Mouse (Mus musculus) liver, embryonic 15.5 days (tissue): ENCODE measurements around the gene Ramp1. TPM values are rescaled to one million over a fixed set of nuclear protein-coding genes. Genes with fewer than 3 reads are reported as not detected.

Experiments used
- ATAC-seq: fragments of 200-750 bp; cut with Nextera tagmentation; 2 replicates; pipeline ENCODE4 v1.8.0; 2017; ENCODE audit warnings: moderate number of reproducible peaks, mild to moderate bottlenecking, moderate library complexity; ENCODE audit not compliant: insufficient read depth
- H3K27ac ChIP-seq: fragments of 300-500 bp; sonication (generic); replicated peaks from 2 replicates; pipeline ENCODE4 v1.5.1; 2015; ENCODE audit warnings: mild to moderate bottlenecking, inconsistent platforms
- H3K27me3 ChIP-seq: fragments of 300-500 bp; sonication (generic); 2 replicates; pipeline ENCODE4 v1.6.1; 2015; ENCODE audit warnings: mild to moderate bottlenecking, inconsistent platforms
- H3K36me3 ChIP-seq: fragments of 300-500 bp; sonication (generic); replicated peaks from 2 replicates; pipeline ENCODE4 v1.6.1; 2015; ENCODE audit warnings: moderate library complexity, mild to moderate bottlenecking, inconsistent platforms
- H3K4me1 ChIP-seq: fragments of 300-500 bp; sonication (generic); replicated peaks from 2 replicates; pipeline ENCODE4 v1.6.1; 2015; ENCODE audit warnings: inconsistent platforms
- H3K4me2 ChIP-seq: fragments of 300-500 bp; sonication (generic); 2 replicates; pipeline ENCODE4 v1.6.1; 2015; ENCODE audit warnings: moderate library complexity, mild to moderate bottlenecking, inconsistent platforms
- H3K4me3 ChIP-seq: fragments of 300-500 bp; sonication (generic); replicated peaks from 2 replicates; pipeline ENCODE4 v1.5.1; 2015; ENCODE audit warnings: mild to moderate bottlenecking, inconsistent platforms
- H3K9ac ChIP-seq: fragments of 300-500 bp; sonication (generic); 2 replicates; pipeline ENCODE4 v1.6.1; 2015; ENCODE audit warnings: moderate library complexity, mild to moderate bottlenecking, inconsistent platforms
- H3K9me3 ChIP-seq: fragments of 300-500 bp; sonication (generic); replicated peaks from 2 replicates; pipeline ENCODE4 v1.6.1; 2016; ENCODE audit warnings: inconsistent platforms
- WGBS: fragments of 180-500 bp; shearing (Covaris S2); methylation state at CpG from one replicate; pipeline ENCODE4 v1.1.7; 2015; ENCODE audit warnings: mixed read lengths; ENCODE audit not compliant: insufficient replicate concordance; 5-methylcytosine and 5-hydroxymethylcytosine counted together
- polyA plus RNA-seq: library from polyadenylated mRNA; unstranded; fragments of >200 nt; fragmentation: Nextera tagmentation; extraction: Ambion mirVana; gene quantifications from 2 replicates; pipeline ENCODE4 v1.2.1, GENCODE M21; 2015

Ramp1 gene
- polyA plus RNA-seq, 1 experiment from 2014 or later, result 6.0 TPM

DNA sequence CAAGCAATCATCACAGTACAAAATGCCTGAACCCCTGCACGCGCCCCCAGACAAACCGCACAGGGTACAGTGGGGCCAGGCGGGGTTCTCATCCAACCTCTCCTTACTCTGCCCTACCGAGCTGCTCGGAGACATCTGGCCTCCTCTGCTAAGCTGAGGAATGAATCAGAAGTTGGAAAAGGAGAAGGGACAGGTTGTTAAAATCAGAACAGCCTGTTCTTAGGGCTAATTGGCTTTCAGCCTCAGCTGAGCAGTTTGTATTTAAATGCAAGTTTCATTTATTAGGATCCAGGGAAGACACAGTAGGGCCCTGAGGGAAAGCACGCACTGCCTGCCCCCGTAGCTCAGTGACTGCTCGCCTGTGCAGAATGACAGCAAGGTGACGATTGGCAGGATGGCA, 20.2 kb downstream of the Ramp1 start:
- Histone ChIP-seq H3K4me2 (no peak overlapping the region), H3K36me3 (no peaks in the 10 kb centered on the region), H3K27ac (no peak overlapping the region), H3K27me3 (no peaks in the 10 kb centered on the region), H3K9me3 (no peaks in the 10 kb centered on the region), H3K9ac (no peak overlapping the region), H3K4me1 (no peaks in the 10 kb centered on the region), H3K4me3 (no peak overlapping the region)
- 80% methylated on average over 10 of the region's 10 CpGs for WGBS
- no peak for ATAC-seq

DNA sequence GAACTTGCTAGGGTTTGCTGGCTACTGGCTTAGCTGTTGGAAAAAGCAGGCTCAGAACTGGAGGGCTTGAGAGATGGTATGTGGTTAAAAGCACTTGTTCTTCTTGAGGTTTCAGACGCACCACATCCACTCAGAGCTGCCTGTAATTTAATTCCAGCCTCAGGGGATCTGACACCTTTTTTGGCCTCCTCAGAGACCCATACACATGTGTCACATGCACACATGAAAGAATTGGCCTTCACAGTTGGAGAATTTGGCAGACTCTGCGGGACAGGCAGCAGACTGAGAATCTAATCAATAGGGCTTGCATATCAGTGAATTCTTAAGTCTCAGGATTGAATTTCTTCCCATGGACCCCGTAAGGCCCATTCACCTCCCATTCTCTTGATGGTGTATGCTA, 21.5 kb downstream of the Ramp1 start:
- 58% methylated on average over 3 of the region's 3 CpGs for WGBS
- Histone ChIP-seq H3K36me3 (no peaks in the 10 kb centered on the region), H3K27ac (no peak overlapping the region), H3K4me1 (no peaks in the 10 kb centered on the region), H3K27me3 (no peaks in the 10 kb centered on the region), H3K4me2 (no peak overlapping the region), H3K4me3 (no peak overlapping the region), H3K9me3 (no peaks in the 10 kb centered on the region), H3K9ac (no peak overlapping the region)
- ATAC-seq, result no peak

DNA sequence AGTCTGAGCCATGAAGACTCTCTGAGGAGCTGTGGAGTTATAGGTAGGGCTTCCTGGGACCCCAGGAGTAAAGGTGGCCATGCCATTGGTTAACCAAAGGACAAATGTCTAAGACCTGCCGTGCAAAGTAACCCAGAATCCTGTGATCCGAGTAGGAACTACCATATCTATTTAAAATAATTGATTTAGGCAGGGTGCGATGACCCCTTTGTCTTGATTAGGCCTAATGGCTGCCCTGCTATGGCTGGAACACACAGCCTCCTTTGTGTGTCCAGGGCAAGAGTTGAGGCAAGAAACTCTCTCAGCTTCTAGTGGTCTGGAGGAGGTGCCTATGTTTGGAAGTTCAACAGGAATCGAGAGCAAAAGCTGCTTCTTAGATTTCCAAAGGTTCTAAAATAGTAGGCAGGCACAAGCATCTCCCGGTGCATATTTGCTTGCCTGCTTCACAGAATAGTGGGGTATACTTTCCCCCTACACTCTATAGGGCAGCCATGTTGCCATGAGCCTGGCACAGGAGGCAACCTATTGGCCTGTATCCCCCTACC, 24.7 kb downstream of the Ramp1 start:
- H3K4me2 ChIP-seq, result no peak overlapping the region
- H3K4me1 ChIP-seq, result no peaks in the 10 kb centered on the region
- no peaks in the 10 kb centered on the region for H3K27me3 ChIP-seq
- H3K9ac ChIP-seq, result no peak overlapping the region
- WGBS, result 68% methylated on average over 5 of the region's 5 CpGs
- H3K9me3 ChIP-seq, result no peaks in the 10 kb centered on the region
- ATAC-seq, result no peak
- H3K36me3 ChIP-seq, result no peaks in the 10 kb centered on the region
- no peak overlapping the region for H3K4me3 ChIP-seq
- H3K27ac ChIP-seq, result no peak overlapping the region

DNA sequence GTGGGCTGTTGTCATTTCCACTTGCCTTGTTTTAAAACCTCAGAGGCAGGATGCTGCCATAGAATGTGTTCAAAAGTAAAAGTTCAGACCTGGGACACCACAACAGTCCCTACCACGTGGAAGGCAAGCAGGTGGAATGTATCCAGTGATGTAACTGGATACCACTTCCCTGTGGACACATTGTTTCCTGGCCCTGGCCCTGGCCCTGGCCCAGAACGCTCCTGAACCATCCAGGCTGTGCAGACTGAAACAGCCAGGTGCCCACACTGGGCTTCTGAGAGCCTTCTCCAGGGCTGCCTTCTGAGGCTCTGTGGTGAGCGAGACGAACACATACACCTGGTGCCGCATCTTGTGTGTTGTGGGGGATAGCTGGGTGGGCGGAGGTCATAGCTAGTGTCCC, 26.0 kb downstream of the Ramp1 start:
- Histone ChIP-seq H3K9ac (no peak overlapping the region), H3K36me3 (no peaks in the 10 kb centered on the region), H3K9me3 (no peaks in the 10 kb centered on the region), H3K4me3 (no peak overlapping the region), H3K4me1 (no peaks in the 10 kb centered on the region), H3K27ac (no peak overlapping the region), H3K27me3 (no peaks in the 10 kb centered on the region), H3K4me2 (no peak overlapping the region)
- WGBS, result 72% methylated on average over 6 of the region's 6 CpGs
- ATAC-seq, result no peak

DNA sequence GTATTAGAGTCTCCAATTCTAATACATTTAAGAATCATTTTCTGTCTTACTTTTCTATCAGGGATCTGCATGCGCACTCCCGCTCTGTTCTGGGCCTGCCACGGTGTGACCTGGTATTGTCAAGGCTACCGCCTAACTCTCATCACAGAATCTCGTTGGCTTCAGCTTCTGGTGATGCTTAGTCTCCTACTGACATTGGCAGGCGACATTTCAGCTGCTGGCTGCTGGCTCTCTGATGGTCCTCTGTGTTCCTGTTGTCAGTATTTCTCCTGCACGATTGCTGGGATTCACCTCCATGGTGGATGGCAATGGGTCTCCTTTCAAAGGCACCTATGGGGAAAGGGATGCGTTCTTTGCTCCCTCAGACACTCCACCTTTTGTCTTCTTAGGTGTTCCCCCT, 26.7 kb downstream of the Ramp1 start:
- no peaks in the 10 kb centered on the region for H3K4me1 ChIP-seq
- 71% methylated on average over 8 of the region's 8 CpGs for WGBS

DNA sequence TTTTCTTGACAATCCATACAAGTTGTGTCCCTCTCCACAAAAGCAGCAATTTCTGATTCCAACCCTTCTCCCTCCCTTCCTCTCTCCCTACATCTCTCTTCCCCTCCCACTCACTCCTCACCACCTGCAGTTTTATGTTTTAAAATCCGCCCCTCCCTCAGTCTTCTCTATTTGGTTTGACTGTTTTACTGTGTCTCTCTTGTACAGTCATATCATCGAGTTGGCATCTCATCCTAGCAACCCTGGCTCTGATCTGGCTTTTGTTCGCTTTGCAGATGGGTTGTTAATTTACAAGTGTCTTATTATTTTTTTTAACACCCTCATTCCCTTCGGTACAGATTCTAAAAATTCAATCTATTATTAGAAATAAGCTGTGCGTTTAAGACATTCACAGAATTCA, 27.3 kb downstream of the Ramp1 start:
- no peak for ATAC-seq
- Histone ChIP-seq H3K4me1 (no peaks in the 10 kb centered on the region), H3K9ac (no peak overlapping the region), H3K36me3 (no peaks in the 10 kb centered on the region), H3K4me3 (no peak overlapping the region), H3K4me2 (no peak overlapping the region), H3K27me3 (no peaks in the 10 kb centered on the region), H3K27ac (no peak overlapping the region), H3K9me3 (no peaks in the 10 kb centered on the region)
- 53% methylated on average over 5 of the region's 5 CpGs for WGBS

More for the DNA sequence above, 26.7 kb downstream of the Ramp1 start:
- no peak for ATAC-seq
- Histone ChIP-seq H3K4me3 (no peak overlapping the region), H3K36me3 (no peaks in the 10 kb centered on the region), H3K27me3 (no peaks in the 10 kb centered on the region), H3K9ac (no peak overlapping the region), H3K9me3 (no peaks in the 10 kb centered on the region), H3K4me2 (no peak overlapping the region), H3K27ac (no peak overlapping the region)

DNA sequence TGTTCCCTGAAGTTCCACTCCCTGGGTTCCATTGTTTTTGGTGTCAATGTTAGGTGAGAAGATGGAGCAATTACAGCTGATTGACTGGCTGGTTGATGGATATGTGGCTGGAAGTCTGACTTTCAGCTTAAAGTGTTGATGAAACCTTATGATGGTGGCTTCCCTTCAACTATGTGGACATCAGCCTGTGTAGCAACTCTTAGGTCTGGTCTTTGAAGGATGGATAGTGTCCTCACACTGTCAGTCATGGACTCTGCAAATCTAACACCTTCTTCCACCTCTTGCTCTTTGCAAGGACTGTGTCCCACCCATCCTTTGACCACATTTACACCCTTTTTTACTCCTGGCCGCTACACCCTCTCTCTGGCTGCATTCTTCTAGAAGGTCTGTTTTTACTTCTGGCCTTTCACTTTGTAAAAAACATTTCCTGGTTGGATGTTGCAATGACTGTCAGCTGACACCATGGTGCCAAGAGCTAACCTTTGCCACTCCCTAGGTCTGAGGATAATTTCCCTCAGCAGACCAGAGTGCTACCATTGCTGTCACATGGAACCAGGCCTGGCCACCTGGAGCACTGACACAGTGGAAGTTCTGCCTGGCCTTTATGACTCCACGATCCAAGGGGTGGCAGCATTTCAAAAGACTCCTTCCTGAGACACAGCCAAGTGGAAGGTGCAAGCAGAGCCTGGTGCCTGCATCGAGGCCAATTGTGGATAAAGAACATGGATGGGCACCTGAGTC, 27.9 kb downstream of the Ramp1 start:
- WGBS, result 46% methylated on average over 3 of the region's 3 CpGs
- ATAC-seq, result no peak
- Histone ChIP-seq H3K9me3 (no peaks in the 10 kb centered on the region), H3K4me3 (no peak overlapping the region), H3K36me3 (no peaks in the 10 kb centered on the region), H3K27me3 (no peaks in the 10 kb centered on the region), H3K4me1 (no peaks in the 10 kb centered on the region), H3K9ac (no peak overlapping the region), H3K4me2 (no peak overlapping the region), H3K27ac (no peak overlapping the region)

DNA sequence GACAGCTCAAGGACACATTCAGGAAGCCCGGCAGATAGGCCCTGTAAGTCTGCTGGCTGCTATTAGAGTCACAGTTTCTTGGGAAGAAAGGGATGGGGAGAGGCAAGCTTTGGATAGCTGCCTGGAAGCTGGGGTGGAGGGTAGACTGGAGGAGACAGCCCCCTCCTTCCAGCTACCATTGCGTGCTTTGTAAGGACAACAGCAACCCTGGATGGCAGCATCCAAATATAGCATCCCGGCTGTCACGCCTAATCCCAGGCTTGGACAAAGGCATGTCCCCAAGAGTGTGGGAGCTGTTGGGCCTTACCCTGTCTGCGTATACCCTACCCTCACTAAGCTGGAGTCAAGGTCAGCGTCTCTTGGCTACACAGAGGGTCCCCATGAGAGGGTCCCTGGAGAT, 29.7 kb downstream of the Ramp1 start:
- Histone ChIP-seq H3K27ac (no peak overlapping the region), H3K4me3 (no peak overlapping the region), H3K9me3 (no peaks in the 10 kb centered on the region), H3K4me1 (no peaks in the 10 kb centered on the region), H3K9ac (no peak overlapping the region), H3K4me2 (no peak overlapping the region), H3K36me3 (no peaks in the 10 kb centered on the region), H3K27me3 (no peaks in the 10 kb centered on the region)
- WGBS, result 69% methylated on average over 6 of the region's 6 CpGs
- no peak for ATAC-seq

DNA sequence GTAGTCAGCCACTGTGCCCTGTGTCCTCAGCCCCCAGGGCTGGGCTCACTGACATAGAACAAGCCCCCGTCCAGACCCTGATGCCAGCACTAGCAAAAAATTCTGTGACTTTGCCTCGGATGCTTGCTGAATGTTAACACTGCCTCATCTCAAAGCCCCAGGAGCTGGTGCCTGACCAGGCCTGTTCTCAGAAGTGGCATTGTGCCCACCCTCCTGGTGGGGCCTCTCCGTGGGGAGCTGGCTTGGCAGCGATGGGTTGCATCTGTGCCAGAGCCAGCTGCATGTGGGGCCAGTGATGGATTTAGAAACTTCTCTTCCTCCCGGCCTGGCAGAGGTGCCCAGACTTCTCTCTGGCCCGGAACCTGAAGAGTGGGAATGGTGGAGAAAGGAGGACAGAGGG, 30.2 kb downstream of the Ramp1 start:
- ATAC-seq, result no peak
- Histone ChIP-seq H3K36me3 (no peaks in the 10 kb centered on the region), H3K4me3 (no peak overlapping the region), H3K9ac (no peak overlapping the region), H3K27ac (no peak overlapping the region), H3K4me1 (no peaks in the 10 kb centered on the region), H3K4me2 (no peak overlapping the region), H3K27me3 (no peaks in the 10 kb centered on the region), H3K9me3 (no peaks in the 10 kb centered on the region)
- WGBS, result 70% methylated on average over 6 of the region's 6 CpGs

DNA sequence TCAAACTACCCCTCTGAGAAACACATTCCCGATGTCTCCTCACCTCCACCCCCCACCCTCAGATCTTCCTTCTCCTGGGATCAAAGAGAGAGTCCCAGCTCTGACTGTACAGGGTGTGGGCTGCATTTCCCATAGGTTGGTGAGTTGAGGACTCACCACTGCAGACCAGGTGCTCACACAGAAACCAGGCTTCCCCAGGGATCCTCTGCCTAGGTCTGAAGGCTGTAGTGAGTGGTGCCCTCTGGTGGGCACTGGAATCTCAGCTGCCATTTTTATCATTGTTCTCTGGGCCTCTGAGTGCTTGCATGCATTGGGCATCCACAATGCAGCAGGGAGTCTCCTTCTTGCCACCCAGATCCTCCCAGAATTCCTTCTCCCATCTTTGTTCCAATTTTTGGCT, 31.5 kb downstream of the Ramp1 start:
- Histone ChIP-seq H3K27me3 (no peaks in the 10 kb centered on the region), H3K4me3 (no peak overlapping the region), H3K36me3 (no peaks in the 10 kb centered on the region), H3K9me3 (no peaks in the 10 kb centered on the region), H3K4me2 (no peak overlapping the region), H3K9ac (no peak overlapping the region), H3K4me1 (no peaks in the 10 kb centered on the region), H3K27ac (no peak overlapping the region)
- no peak for ATAC-seq
- 79% methylated on average over 1 of the region's 1 CpGs for WGBS

DNA sequence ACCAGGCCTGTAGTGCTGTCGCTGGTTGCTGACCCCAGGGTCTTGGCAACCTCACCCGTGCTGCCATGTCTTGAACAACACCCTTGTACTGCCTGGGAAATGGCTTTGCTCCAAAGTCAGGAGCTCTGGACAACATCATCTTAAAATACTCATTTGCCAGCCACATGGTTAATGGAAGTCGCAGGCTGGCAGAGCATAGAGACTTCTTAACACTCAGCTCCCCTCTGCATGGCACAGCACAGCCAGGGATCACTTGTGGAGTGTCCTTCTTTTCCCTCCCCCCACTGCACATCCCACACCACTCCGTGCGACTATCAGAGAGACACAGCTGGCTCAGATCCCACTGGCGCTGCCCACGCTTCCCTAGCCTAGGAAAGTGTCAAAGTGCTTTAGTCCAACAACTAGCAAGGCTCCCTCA, 32.0 kb downstream of the Ramp1 start:
- no peaks in the 10 kb centered on the region for H3K36me3 ChIP-seq
- H3K9ac ChIP-seq, result no peak overlapping the region
- whole genome bisulfite sequencing, result 66% methylated on average over 7 of the region's 7 CpGs
- no peaks in the 10 kb centered on the region for H3K9me3 ChIP-seq
- H3K27me3 ChIP-seq, result no peaks in the 10 kb centered on the region
- H3K4me1 ChIP-seq, result 0 out of 2 replicates have a peak, but pooled peaks cover 2% of the 10 kb centered on the region
- H3K4me2 ChIP-seq, result no peak overlapping the region
- ATAC-seq, result no peak
- no peak overlapping the region for H3K4me3 ChIP-seq
- H3K27ac ChIP-seq, result no peak overlapping the region

DNA sequence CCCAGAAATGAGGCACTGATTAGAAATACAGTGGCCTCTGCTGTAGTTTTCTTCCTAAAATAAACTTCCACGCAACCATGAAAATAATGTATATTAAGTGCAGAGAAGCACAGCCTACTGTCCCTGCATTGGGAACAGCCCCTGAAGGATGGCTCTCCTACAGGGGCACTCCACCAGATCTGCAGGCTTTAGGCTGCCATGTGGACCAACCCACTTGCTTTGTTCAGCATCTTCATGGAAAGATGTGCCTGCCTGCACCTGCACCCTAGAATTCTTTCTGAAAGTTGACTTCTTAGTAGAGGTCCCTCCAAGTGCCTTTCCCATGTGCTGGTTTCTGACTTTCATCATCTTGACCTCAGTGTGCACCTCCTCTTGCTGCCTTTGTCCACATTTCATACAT, 35.6 kb downstream of the Ramp1 start:
- Histone ChIP-seq H3K27ac (no peak overlapping the region), H3K36me3 (no peaks in the 10 kb centered on the region), H3K4me3 (no peak overlapping the region), H3K27me3 (no peaks in the 10 kb centered on the region), H3K9me3 (no peaks in the 10 kb centered on the region), H3K9ac (no peak overlapping the region), H3K4me1 (peaks cover 5% of the 10 kb centered on the region; the same call in 1 of the 2 replicates), H3K4me2 (no peak overlapping the region)
- WGBS, result 85% methylated on average over 1 of the region's 1 CpGs
- ATAC-seq, result no peak
